Mouse (Mus musculus) CH12.LX (cell line): ENCODE data around the gene Chchd6. TPM values are rescaled to one million over a fixed set of nuclear protein-coding genes. Genes with fewer than 3 reads are reported as not detected.

ENCODE experiments used
- DNase-seq: peaks from one replicate; pipeline ENCODE4 v3.0.0-alpha.2; 2013; ENCODE audit errors: extremely low read depth
- H3K27ac ChIP-seq: 2 replicates; pipeline ENCODE4 v1.5.1; 2012; ENCODE audit warnings: low read depth, mild to moderate bottlenecking, control low read depth, moderate library complexity; ENCODE audit not compliant: insufficient read depth
- H3K27me3 ChIP-seq: replicated peaks from 2 replicates; pipeline ENCODE3; 2012; ENCODE audit warnings: inconsistent platforms
- H3K36me3 ChIP-seq, 2 experiments: replicated peaks in 1 of 2; 2 replicates each; pipeline versions ENCODE3 to v1.6.1; 2012; ENCODE audit warnings: inconsistent platforms in 1 of 2, low read length in 1 of 2, mild to moderate bottlenecking in 1 of 2, mixed read lengths in 1 of 2, moderate library complexity in 1 of 2; ENCODE audit not compliant: control insufficient read depth in 1 of 2, insufficient read depth in 1 of 2
- H3K4me1 ChIP-seq, 2 experiments: 2 replicates each; pipeline ENCODE4 v1.6.1; 2012; ENCODE audit warnings: inconsistent platforms in 1 of 2, moderate library complexity in 1 of 2; ENCODE audit not compliant: insufficient read depth in 2 of 2, control insufficient read depth in 1 of 2
- H3K4me2 ChIP-seq: 2 replicates; pipeline ENCODE4 v1.6.1; 2012; ENCODE audit warnings: low read depth, mild to moderate bottlenecking, control low read depth; ENCODE audit not compliant: poor library complexity, insufficient read depth, severe bottlenecking
- H3K4me3 ChIP-seq, 3 experiments: fragments of 150-350 bp in 1 of 3; sonication (generic) in 1 of 3; replicated peaks in 1 of 3; 2 replicates each; pipeline versions ENCODE3 to v1.5.1; 2011 to 2012; ENCODE audit warnings: low read depth in 2 of 3, low read length in 2 of 3, mild to moderate bottlenecking in 2 of 3, moderate library complexity in 2 of 3, control low read depth in 1 of 3, improper control_type of control experiment in 1 of 3, inconsistent platforms in 1 of 3, mixed read lengths in 1 of 3; ENCODE audit not compliant: poor library complexity in 1 of 3
- H3K79me2 ChIP-seq: replicated peaks from 2 replicates; pipeline ENCODE4 v1.6.1; 2012; ENCODE audit warnings: mild to moderate bottlenecking, moderate library complexity; ENCODE audit not compliant: control insufficient read depth, poor library complexity, insufficient read depth, severe bottlenecking; ENCODE audit errors: extremely low read depth
- H3K9ac ChIP-seq: 2 replicates; pipeline ENCODE4 v1.6.1; 2012; ENCODE audit warnings: low read depth, mild to moderate bottlenecking, control low read depth, moderate library complexity; ENCODE audit not compliant: insufficient read depth
- H3K9me3 ChIP-seq: replicated peaks from 2 replicates; pipeline ENCODE3; 2012; ENCODE audit warnings: low read length, inconsistent platforms, mixed read lengths
- ELF1 ChIP-seq: IDR thresholded peaks from 2 replicates; pipeline ENCODE4 v1.6.1; 2014; ENCODE audit warnings: low read depth, mild to moderate bottlenecking, inconsistent platforms, low read length, improper control_type of control experiment
- EP300 ChIP-seq: IDR thresholded peaks from 2 replicates; pipeline ENCODE4 v1.6.1; 2011; ENCODE audit warnings: low read length, improper control_type of control experiment
- ETS1 ChIP-seq: conservative IDR thresholded peaks from 2 replicates; pipeline ENCODE4 v1.6.1; 2012; ENCODE audit warnings: low read depth, mild to moderate bottlenecking, inconsistent platforms, low read length, improper control_type of control experiment, moderate library complexity
- IRF4 ChIP-seq: IDR thresholded peaks from 2 replicates; pipeline ENCODE4 v1.6.1; 2014; ENCODE audit warnings: low read depth, mild to moderate bottlenecking, inconsistent platforms, low read length, improper control_type of control experiment
- JUN ChIP-seq: IDR thresholded peaks from 2 replicates; pipeline ENCODE4 v1.6.1; 2011; ENCODE audit warnings: low read depth, mild to moderate bottlenecking, low read length, improper control_type of control experiment, moderate library complexity; ENCODE audit not compliant: insufficient read depth
- JUND ChIP-seq: conservative IDR thresholded peaks from 2 replicates; pipeline ENCODE4 v1.6.1; 2011; ENCODE audit warnings: low read depth, low read length, improper control_type of control experiment
- KAT2A ChIP-seq: IDR thresholded peaks from 2 replicates; pipeline ENCODE4 v1.6.1; 2012; ENCODE audit warnings: low read length, improper control_type of control experiment, inconsistent platforms; ENCODE audit not compliant: insufficient replicate concordance
- MAFK ChIP-seq: IDR thresholded peaks from 2 replicates; pipeline ENCODE4 v1.6.1; 2011; ENCODE audit warnings: low read length, improper control_type of control experiment; ENCODE audit not compliant: insufficient replicate concordance
- MAX ChIP-seq: IDR thresholded peaks from 2 replicates; pipeline ENCODE4 v1.6.1; 2011; ENCODE audit warnings: low read length, improper control_type of control experiment
- NRF1 ChIP-seq: IDR thresholded peaks from 2 replicates; pipeline ENCODE4 v1.6.1; 2014; ENCODE audit warnings: low read depth, mild to moderate bottlenecking, inconsistent platforms, low read length, improper control_type of control experiment, moderate library complexity
- POLR2AphosphoS2 ChIP-seq: IDR thresholded peaks from 2 replicates; pipeline ENCODE4 v1.6.1; 2011; ENCODE audit warnings: low read depth, low read length, improper control_type of control experiment
- RCOR1 ChIP-seq: conservative IDR thresholded peaks from 2 replicates; pipeline ENCODE4 v1.6.1; 2012; ENCODE audit warnings: low read depth, mild to moderate bottlenecking, inconsistent platforms, low read length, improper control_type of control experiment
- TBP ChIP-seq: conservative IDR thresholded peaks from 2 replicates; pipeline ENCODE4 v1.6.1; 2011; ENCODE audit warnings: low read depth, low read length, improper control_type of control experiment
- UBTF ChIP-seq: IDR thresholded peaks from 2 replicates; pipeline ENCODE4 v1.6.1; 2012; ENCODE audit warnings: low read depth, mild to moderate bottlenecking, inconsistent platforms, low read length, improper control_type of control experiment, moderate library complexity
- USF1 ChIP-seq: IDR thresholded peaks from 2 replicates; pipeline ENCODE4 v1.6.1; 2014; ENCODE audit warnings: low read depth, mild to moderate bottlenecking, inconsistent platforms, low read length, improper control_type of control experiment
- dilution Hi-C: fragments of 300-500 bp; cut with MboI; formaldehyde crosslinking; loops from 2 replicates; pipeline ENCODE4 v1.14.3; 2020; ENCODE audit warnings: low sequenced_read_pairs; ENCODE audit not compliant: extremely low pct_unique_long_range_greater_than_20kb, extremely low pct_ligation_motif_present
- in situ Hi-C: fragments of 300-500 bp; cut with MboI; formaldehyde crosslinking; loops from 3 replicates; pipeline ENCODE4 v1.14.3; 2019; ENCODE audit warnings: low sequenced_read_pairs, low pct_ligation_motif_present, low pct_unique_long_range_greater_than_20kb, mixed read lengths
- polyA plus RNA-seq: library from polyadenylated mRNA; unstranded; fragments of >175 nt; gene quantifications from 2 replicates; pipeline ENCODE4 v1.2.1, GENCODE M21; 2012; ENCODE audit warnings: low read depth; ENCODE audit not compliant: insufficient read length
- total RNA-seq, 2 experiments: library from RNA; depleted of rRNA; stranded (reverse); fragments of 300-350 nt in 1 of 2; fragments of >200 nt in 1 of 2; gene quantifications; 2 replicates each; pipeline ENCODE4 v1.2.3; 2012 to 2014

The Chchd6 gene
- total and polyA plus RNA-seq, 3 experiments = 33.3 to 41.5 (median 41.3) TPM

GRCm38 (mm10) chr6:89585696-89586095 is 9.8 kb downstream of the Chchd6 start:
- H3K27me3 ChIP-seq = no peaks in the 10 kb centered on the region
- H3K36me3 ChIP-seq = peaks cover 0 to 6% of the 10 kb centered on the region in 2 experiments
- no peaks in the 10 kb centered on the region for H3K79me2 ChIP-seq
- H3K27ac ChIP-seq = no peak overlapping the region
- H3K4me3 ChIP-seq = no peak overlapping the region
- no peak for TF ChIP-seq RCOR1
- TF ChIP-seq ETS1 = no peak
- TF ChIP-seq USF1 = no peak
- TF ChIP-seq MAX = no peak
- no peak for TF ChIP-seq JUN
- no peak for TF ChIP-seq KAT2A
- TF ChIP-seq EP300 = no peak
- TF ChIP-seq MAFK = no peak
- no peak for TF ChIP-seq IRF4
- no peak for TF ChIP-seq NRF1
- no peak for TF ChIP-seq JUND
- TF ChIP-seq POLR2AphosphoS2 = no peak
- TF ChIP-seq UBTF = no peak
- no peak for DNase-seq
- no peaks in the 10 kb centered on the region for H3K9me3 ChIP-seq
- no peak overlapping the region for H3K4me2 ChIP-seq
- no peak overlapping the region for H3K9ac ChIP-seq
- dilution Hi-C loops = no loop called here
- in situ Hi-C loops = no loop called here
- no peaks in the 10 kb centered on the region for H3K4me1 ChIP-seq

- Histone ChIP-seq H3K27ac (no peak overlapping the region), H3K4me3 (no peak overlapping the region), H3K4me2 (no peak overlapping the region), H3K9me3 (no peaks in the 10 kb centered on the region), H3K36me3 (peaks cover 0 to 6% of the 10 kb centered on the region in 2 experiments), H3K4me1 (peaks cover 0 to 4% of the 10 kb centered on the region in 2 experiments; a peak in 2 of 4 replicates), H3K79me2 (no peaks in the 10 kb centered on the region), H3K9ac (no peak overlapping the region), H3K27me3 (no peaks in the 10 kb centered on the region)
- in situ Hi-C loops (no loop called here), dilution Hi-C loops (no loop called here)
- DNase-seq = no peak
- TF ChIP-seq TBP (no peak), ELF1 (no peak)
Measured at GRCm38 (mm10) chr6:89584634-89585409, 10.6 kb downstream of the Chchd6 start.
